Mouse (Mus musculus) liver, postnatal 0 days (tissue): Measurements from ENCODE around the gene Tmem231.

Experiments used
- CTCF ChIP-seq: sonication (generic); IDR thresholded peaks from 2 replicates; pipeline ENCODE4 v1.5.1; 2016; ENCODE audit warnings: antibody characterized with exemption, low read depth
- EP300 ChIP-seq: IDR thresholded peaks from 2 replicates; pipeline ENCODE4 v1.6.1; 2016; ENCODE audit warnings: antibody characterized with exemption, low read depth, mild to moderate bottlenecking

GRCm38 (mm10) chr8:111924976-111925375 is 8.7 kb downstream of the Tmem231 start:
- TF ChIP-seq CTCF = no peak
- TF ChIP-seq EP300 = no peak
